Mouse (Mus musculus) erythroblast, embryonic 14.5 days (primary cell): ENCODE data around the gene Aff3.

Source experiments
- GATA1 ChIP-seq: IDR thresholded peaks from 2 replicates; pipeline ENCODE4 v1.6.1; 2012; ENCODE audit warnings: low read length, inconsistent platforms, mixed read lengths
- TAL1 ChIP-seq: IDR thresholded peaks from 3 replicates; pipeline ENCODE4 v1.6.1; 2012; ENCODE audit warnings: low read length, inconsistent platforms, mixed read lengths

GRCm38 (mm10) chr1:38562397-38563199 lies 102.2 kb downstream of the Aff3 start:
- TF ChIP-seq TAL1 = no peak
- no peak for TF ChIP-seq GATA1
